Mouse (Mus musculus) brown adipose tissue, adult 24 weeks (tissue): Measurements from ENCODE around the gene Swi5. TPM values are rescaled to one million over a fixed set of nuclear protein-coding genes. Genes with fewer than 3 reads are reported as not detected.

ENCODE experiments used
- H3K27ac ChIP-seq: fragments of 200-500 bp; replicated peaks from 2 replicates; pipeline ENCODE4 v1.5.1; 2012; ENCODE audit warnings: low read depth, mild to moderate bottlenecking, low read length
- H3K4me1 ChIP-seq: fragments of 200-500 bp; 2 replicates; pipeline ENCODE4 v1.6.1; 2012; ENCODE audit warnings: low read length, mixed read lengths; ENCODE audit not compliant: control insufficient read depth, insufficient read depth, insufficient read length
- H3K4me3 ChIP-seq: fragments of 200-500 bp; 2 replicates; pipeline ENCODE4 v1.5.1; 2012; ENCODE audit warnings: low read depth, mild to moderate bottlenecking, low read length, moderate library complexity; ENCODE audit not compliant: insufficient read depth
- polyA plus RNA-seq: library from polyadenylated mRNA; stranded (reverse); fragments of >200 nt; gene quantifications from 2 replicates; pipeline ENCODE4 v1.2.4, GENCODE M21; 2012; ENCODE audit not compliant: missing spikeins, insufficient read depth, insufficient read length

The Swi5 gene
- polyA plus RNA-seq: 679 and 786 TPM in 2 replicates

DNA sequence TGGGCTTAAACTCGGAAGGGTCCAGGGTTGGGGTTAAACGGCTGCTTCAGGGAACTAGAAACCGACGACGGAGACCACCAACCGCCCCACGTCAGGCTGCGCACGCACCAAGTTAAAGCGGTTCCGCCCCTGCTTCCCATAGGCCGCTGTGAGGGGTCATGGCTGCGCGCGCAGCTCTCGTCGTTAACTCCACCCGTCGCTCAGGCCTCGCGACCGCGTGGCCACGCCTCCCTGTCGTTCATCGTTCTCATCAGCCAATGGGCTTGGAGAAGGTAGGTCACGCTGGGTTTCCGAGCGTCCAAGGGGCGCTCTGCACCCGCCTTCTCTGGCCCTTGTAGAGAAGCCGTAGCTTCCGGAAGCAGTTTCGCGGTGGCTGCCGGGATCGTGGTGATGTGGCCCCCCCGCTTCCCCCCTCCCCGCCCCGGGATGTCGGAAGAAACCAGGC, at the start of gene Swi5:
Gene Swi5, minus strand, starts transcription at position 153 of the 445 bp plus-strand sequence.
- Histone ChIP-seq H3K27ac (peak within 1 kb of the TSS; percentile 63), H3K4me3 (peak within 1 kb of the TSS; percentile 75), H3K4me1 (peaks cover 7% of the 10 kb centered on the region)

DNA sequence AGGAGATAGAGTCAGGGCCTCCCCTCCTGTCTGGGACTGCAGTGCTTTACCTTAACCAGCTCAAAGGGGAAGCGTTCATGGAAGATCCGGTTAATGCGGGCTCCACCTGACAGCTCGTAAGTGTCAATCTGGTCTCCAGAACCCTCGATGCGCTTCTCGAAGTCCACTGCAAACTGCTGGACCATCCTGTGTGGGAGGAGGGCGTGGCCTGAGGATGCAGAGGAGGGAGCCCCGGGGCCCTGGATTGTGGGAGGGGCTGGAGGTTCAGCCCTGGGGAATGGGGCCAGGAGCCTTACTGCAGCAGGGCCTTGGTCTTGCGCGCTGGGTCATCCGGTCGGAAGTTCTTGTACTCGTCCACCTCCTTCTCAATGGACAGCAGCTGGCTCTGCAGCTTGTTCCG, 48.0 kb upstream of the Swi5 start:
- no peaks in the 10 kb centered on the region for H3K4me1 ChIP-seq
- H3K4me3 ChIP-seq: no peak overlapping the region
- no peak overlapping the region for H3K27ac ChIP-seq

DNA sequence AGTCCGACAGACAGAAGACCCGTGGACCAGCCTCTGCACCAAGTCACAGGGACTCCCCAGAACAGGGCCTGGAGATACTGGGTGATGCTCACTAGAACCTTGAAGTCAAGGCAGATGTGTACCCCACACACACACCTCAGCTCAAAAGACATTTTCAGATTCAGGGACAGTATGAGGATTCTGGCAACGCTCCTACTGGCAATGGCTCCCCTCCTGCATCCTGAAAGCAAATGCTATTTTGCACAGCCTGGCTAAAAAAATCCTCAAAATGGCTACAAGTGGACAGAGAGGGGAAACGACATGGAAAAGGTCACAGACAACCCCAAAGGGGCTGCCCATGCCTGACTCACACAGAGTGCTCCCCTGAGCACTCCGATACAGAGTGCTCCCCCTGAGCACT, 44.3 kb upstream of the Swi5 start:
- H3K4me1 ChIP-seq: no peaks in the 10 kb centered on the region
- no peak overlapping the region for H3K4me3 ChIP-seq
- H3K27ac ChIP-seq: no peak overlapping the region

DNA sequence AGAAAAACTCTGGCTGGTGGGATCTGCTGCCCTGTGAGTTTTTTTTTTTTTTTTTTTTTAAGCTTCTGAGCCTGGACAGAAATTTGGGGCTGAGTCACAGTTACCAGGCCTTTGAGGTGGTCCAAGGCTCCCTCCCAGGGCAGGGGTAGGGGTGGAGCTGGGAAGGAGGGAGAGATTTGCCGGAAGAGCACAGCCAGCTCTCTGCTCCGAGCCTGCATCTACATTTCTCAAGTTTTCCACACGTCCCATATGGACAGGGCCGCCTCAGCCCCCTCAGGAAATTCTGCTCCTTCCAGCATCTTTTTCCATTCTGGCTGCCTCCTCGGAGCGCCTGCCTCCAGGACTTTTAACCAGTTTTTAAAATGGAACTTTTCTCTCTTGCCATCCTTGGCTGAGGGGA, 41.7 kb upstream of the Swi5 start:
- Histone ChIP-seq H3K4me1 (no peaks in the 10 kb centered on the region), H3K4me3 (no peak overlapping the region), H3K27ac (no peak overlapping the region)

DNA sequence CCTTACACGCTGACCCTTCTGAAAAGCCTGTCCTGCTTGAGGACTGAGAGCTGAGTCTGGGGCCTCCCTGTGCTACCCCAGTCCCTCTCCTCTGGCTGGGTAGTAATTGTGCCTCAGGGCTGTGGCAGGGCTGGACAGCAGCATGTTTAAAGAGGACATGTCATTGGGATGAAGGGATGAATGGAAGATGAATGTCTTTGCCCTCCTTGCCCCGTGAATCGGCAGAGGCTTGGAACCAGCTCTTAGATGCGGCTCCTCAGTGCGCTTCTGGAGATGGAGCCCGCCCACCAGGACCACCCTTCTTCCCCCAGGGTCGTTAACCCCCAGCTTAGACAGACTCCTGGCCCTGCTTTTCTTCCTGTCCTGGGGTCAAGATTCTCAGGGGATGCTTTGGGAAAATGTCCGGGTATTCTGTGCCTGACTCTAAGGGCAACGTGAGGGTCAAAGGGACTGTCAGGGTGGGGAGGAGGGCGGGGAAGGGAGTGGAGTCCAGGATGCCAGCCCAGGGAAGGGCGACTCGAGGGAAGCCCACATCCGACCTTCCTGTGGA, 41.1 kb upstream of the Swi5 start:
- Histone ChIP-seq H3K4me3 (no peak overlapping the region), H3K4me1 (no peaks in the 10 kb centered on the region), H3K27ac (no peak overlapping the region)

DNA sequence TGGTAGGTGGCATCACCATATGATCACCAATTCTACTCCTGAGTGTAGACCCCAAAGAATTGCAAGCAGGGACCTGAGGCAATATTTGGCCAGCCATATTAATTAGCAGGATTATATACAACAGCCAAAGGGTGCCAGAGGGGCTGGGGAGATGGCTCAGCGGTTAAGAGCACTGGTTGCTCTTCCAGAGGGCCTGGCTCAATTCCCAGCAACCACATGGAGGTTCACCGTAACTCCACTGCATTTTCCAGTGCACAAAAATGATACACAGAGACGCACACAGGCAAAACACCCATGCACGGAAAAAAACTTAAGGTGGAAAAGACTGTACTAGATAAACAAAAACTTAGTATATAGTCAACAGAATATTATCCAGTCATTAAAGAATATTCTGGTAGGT, 39.3 kb upstream of the Swi5 start:
- Histone ChIP-seq H3K4me1 (no peaks in the 10 kb centered on the region), H3K27ac (no peak overlapping the region)

DNA sequence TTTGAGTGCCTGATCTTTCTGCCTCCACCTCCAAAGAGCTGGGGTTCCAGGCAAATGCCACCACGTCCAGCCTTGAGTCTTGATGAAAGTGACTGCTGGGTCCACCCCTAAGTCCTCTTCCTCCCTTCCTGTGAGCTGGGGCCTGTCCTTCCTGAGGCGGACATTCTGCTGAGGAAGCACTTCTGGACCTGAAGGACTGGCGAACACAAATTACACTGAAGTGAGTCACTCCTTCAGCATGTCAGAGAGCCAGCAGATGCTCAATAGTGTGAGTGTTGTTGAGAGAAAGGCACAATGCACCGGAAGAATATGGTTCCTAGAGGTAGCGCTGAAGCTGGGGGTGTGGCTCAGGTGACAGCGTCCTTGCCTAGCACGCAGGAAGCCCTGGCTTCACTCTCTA, 37.5 kb upstream of the Swi5 start:
- Histone ChIP-seq H3K27ac (peak overlapping the region; percentile 63; the same call in 1 of the 2 replicates), H3K4me3 (no peak overlapping the region), H3K4me1 (no peaks in the 10 kb centered on the region)

More for the DNA sequence above, 39.3 kb upstream of the Swi5 start:
- H3K4me3 ChIP-seq: no peak overlapping the region

DNA sequence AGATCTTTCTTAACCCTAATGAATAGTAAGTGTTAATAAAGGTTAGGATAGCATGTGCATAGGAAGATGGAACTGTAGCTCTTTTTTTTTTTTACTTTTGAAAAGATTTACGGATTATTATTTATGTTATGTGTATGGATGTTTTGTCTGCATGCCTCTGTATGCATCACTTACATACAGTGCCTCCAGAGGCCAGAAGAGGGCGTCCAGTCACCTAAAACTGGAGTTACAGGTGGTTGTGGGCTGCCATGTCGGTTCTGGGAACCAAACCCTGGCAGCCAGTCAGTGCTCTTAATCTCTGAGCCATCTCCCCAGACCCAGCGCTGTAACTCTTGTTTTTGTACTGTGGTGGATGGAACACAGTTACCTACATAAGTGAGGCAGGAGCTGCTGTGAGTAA, 36.4 kb upstream of the Swi5 start:
- no peak overlapping the region for H3K4me3 ChIP-seq
- no peaks in the 10 kb centered on the region for H3K4me1 ChIP-seq
- no peak overlapping the region for H3K27ac ChIP-seq

DNA sequence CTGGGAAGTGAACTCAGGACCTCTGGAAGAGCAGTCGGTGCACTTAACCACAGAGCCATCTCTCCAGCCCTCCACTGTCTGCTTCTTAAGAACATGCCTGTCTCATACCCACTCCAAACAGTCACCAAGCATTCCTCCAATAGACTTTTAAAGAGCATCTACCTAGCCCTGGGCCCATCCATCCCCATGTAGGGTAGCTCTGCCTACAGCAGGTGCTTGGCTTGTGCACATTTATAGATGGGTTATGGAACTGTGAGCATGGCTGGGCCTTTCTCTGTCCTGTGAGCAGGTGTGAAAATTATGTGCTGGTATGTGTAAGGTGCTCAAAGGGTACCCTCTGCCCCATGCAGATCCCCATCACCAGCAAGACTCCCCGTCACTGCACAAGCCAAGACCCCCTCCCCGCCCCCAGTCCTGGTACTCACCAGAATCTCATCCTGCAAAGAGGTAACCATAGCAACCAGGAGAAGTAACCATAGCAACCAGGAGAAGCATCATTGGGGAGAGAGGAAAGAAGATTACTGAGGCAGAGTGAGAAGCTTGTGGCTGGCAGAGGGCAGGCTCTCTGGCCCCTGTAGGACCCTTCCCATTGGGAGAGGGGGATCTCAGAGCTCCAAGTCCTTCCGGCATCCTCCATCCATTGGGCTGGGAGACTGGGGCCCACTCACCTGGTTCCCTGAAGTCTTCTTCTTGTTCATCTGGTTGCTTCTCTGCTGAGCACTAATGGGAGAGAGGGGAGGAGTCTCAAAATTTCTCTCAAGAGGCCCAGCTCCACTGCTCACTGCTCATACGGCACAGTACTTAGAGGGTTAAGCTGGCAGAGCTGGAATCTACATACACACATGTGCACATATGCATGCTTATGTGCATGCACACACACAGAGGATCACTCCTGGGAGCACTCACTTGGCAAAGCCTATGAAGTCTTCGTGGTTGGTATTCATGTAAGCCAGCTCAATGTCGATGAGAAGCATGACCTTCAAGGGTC, 35.2 kb upstream of the Swi5 start:
- no peak overlapping the region for H3K27ac ChIP-seq
- H3K4me3 ChIP-seq: no peak overlapping the region
- H3K4me1 ChIP-seq: no peaks in the 10 kb centered on the region

DNA sequence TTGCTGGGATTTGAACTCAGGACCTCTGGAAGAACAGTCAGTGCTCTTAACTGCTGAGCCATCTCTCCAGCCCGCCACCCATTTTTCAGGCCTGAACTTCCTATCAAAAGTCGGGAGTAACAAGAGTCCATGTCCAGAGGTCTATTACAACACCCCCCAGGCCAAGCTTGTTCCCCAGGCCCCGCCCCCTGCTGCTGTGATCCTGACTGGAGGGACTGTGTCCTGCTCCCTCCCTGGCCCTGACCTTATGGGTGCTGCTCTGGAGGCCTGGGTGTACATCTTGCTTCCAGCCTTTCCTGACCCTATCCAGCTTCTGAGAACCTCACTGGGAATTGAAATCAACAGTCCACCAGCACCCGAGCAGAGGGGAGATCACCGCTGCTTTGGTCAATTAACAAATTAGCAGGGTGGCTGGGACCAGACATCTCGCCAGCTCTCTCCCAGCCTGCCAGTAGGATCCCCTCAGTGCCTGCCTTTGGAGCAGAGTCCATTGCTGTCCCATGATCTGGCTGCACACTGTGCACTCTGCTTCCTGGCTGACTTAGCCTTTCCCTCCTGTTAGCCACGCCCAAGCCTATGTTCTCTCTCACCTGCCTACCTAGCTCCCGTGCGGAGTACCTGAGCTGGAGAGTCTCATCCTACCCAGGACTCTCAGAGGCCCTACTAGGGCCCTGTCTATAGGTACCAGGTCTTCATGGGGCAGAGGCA, 33.9 kb upstream of the Swi5 start:
- Histone ChIP-seq H3K27ac (no peak overlapping the region), H3K4me1 (no peaks in the 10 kb centered on the region), H3K4me3 (no peak overlapping the region)

DNA sequence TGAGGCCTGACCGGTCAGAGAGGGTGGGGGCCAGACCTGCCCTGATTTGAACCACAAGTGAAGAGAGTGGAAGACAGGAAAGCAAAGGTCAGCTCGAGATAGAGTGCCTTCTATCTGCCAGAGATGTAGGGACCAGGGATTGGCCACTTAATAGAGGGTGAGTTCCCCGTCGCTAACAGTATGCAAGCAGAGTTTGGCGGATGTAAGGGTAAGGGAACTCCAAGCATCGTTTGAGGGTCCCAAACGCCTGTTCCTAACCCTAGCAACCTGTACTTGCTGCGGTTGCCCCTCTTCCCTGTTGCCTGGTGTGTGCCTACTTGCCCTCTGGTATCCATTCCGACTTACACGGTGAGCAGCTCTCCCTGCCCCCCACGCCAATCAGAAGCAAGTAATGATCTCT, 32.8 kb upstream of the Swi5 start:
- Histone ChIP-seq H3K4me1 (no peaks in the 10 kb centered on the region), H3K4me3 (no peak overlapping the region), H3K27ac (no peak overlapping the region)

DNA sequence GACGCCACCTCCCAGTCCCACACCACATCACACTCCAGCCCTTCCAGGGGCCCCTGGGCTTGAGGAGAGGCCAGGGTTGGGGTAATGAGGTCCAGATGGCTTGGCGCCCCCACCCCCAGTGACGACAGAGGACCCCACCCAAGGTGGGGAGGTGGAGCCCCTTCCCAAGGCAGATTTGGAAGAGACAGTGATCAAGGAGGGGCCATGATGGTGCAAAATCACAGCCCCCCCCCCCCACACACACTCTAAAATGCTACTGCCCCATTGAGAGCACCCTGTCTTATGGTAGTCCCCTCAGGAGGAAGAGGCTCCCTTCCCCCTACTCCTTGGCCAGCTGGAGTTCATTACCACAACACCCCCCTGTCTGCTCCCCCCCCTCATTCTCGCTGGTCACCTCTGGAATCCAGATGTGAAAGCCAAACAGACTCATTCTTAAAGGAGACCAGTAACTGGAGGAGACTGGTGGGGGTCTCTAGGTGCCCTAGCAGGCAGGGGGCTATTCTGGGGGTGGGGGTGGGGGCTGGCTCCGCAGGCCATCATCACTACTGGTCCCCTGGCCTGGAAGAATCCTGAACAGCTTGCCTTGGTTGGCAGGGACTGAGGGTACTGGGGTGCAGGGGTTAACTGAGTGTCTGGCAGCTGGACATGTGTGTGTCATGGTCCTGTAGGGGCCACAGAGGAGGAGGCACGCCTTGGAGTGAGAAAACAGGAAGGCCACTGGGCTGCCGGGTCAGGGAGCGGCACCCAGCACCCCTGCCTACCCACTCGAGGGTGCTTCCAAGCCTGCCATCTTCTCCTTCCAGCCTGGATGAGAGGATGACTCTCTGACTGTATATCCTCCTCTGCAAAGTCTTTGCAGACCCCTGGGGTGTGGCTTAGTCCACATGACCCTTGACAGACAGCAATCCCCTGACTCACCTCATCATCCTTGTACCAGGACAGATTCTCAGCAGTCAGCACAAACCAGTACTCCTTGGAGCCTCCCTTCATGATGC, 32.0 kb upstream of the Swi5 start:
- H3K27ac ChIP-seq: 0 out of 2 replicates have a peak overlapping the region, but pooled peaks have one; percentile 47

DNA sequence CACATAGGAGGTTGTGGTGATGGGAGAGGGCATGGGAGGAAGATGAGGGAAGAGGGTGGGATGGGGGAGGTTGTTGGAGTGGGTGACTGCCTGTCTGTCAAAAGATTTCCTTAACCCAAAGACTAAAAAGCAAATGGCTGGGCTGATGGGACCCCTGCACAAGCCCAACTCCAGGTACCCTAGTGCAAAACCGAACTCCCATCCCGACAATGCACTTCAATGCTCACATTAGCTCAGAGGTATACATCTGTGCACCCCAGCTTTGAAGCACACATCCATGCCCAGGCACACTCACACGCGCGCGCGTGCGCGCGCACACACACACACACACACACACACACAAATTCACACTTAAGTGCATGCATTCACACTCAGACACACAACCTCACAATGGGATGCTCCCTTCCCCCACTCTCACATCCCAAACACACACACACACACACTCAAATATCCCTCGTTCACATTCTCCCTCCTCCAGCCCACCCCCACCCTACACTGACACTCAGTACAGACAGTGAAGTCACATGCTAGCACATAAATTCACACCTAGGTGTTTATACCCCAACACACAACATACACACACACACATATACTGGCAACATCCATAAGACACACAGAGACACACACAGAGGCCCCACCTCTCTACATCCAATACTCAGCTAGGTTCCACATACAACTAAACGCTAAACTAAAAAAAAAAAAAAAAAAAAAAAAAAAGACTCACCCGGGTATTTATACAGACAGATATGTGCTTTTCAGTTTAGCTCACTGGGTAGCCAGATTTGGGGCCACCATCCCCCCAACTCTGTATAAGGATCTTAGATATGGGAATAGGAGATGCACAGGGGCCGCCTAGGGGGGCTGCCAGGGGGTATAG, 31.1 kb upstream of the Swi5 start:
- Histone ChIP-seq H3K4me1 (no peaks in the 10 kb centered on the region), H3K4me3 (peak overlapping the region; percentile 16; the same call in 1 of the 2 replicates), H3K27ac (0 out of 2 replicates have a peak overlapping the region, but pooled peaks have one; percentile 36)

More for the DNA sequence above, 32.0 kb upstream of the Swi5 start:
- H3K4me3 ChIP-seq: no peak overlapping the region
- no peaks in the 10 kb centered on the region for H3K4me1 ChIP-seq
